Mouse (Mus musculus) neural tube, embryonic 13.5 days (tissue): ENCODE measurements around the gene Ripk4. TPM values are rescaled to one million over a fixed set of nuclear protein-coding genes. Genes with fewer than 3 reads are reported as not detected.

Source experiments
- ATAC-seq: fragments of 200-750 bp; cut with Nextera tagmentation; 2 replicates; pipeline ENCODE4 v1.8.0; 2017; ENCODE audit warnings: low read depth, mild to moderate bottlenecking, moderate TSS enrichment, moderate library complexity
- H3K27ac ChIP-seq: fragments of 300-500 bp; sonication (generic); replicated peaks from 2 replicates; pipeline ENCODE4 v1.5.1; 2015; ENCODE audit warnings: moderate library complexity, mild to moderate bottlenecking, inconsistent platforms
- H3K27me3 ChIP-seq: fragments of 300-500 bp; sonication (generic); 2 replicates; pipeline ENCODE4 v1.6.1; 2015; ENCODE audit warnings: mild to moderate bottlenecking, inconsistent platforms
- H3K36me3 ChIP-seq: fragments of 300-500 bp; sonication (generic); 2 replicates; pipeline ENCODE4 v1.6.1; 2015; ENCODE audit warnings: mild to moderate bottlenecking, inconsistent platforms
- H3K4me1 ChIP-seq: fragments of 300-500 bp; sonication (generic); replicated peaks from 2 replicates; pipeline ENCODE4 v1.6.1; 2015; ENCODE audit warnings: inconsistent platforms
- H3K4me2 ChIP-seq: fragments of 300-500 bp; sonication (generic); 2 replicates; pipeline ENCODE4 v1.6.1; 2015; ENCODE audit warnings: inconsistent platforms, mild to moderate bottlenecking, moderate library complexity
- H3K4me3 ChIP-seq: fragments of 300-500 bp; sonication (generic); 2 replicates; pipeline ENCODE4 v1.5.1; 2015; ENCODE audit warnings: mild to moderate bottlenecking, inconsistent platforms
- H3K9ac ChIP-seq: fragments of 300-500 bp; sonication (generic); 2 replicates; pipeline ENCODE4 v1.6.1; 2015; ENCODE audit warnings: moderate library complexity, mild to moderate bottlenecking, inconsistent platforms
- H3K9me3 ChIP-seq: fragments of 300-500 bp; sonication (generic); 2 replicates; pipeline ENCODE4 v1.6.1; 2016; ENCODE audit warnings: inconsistent platforms
- WGBS: fragments of 180-500 bp; shearing (Covaris S2); methylation state at CpG from one replicate; pipeline ENCODE4 v1.1.7; 2015; 5-methylcytosine and 5-hydroxymethylcytosine counted together
- polyA plus RNA-seq: library from polyadenylated mRNA; unstranded; fragments of >200 nt; fragmentation: Nextera tagmentation; extraction: Ambion mirVana; gene quantifications from 2 replicates; pipeline ENCODE4 v1.2.1, GENCODE M21; 2015

Ripk4 gene
- polyA plus RNA-seq, 1 experiment from 2014 or later = 0.46 TPM

GRCm38 (mm10) chr16:97726436-97726835 lies 37.2 kb downstream of the Ripk4 start:
- ATAC-seq = no peak
- H3K9ac ChIP-seq = no peak overlapping the region
- H3K9me3 ChIP-seq = no peaks in the 10 kb centered on the region
- no peaks in the 10 kb centered on the region for H3K4me1 ChIP-seq
- no peak overlapping the region for H3K4me2 ChIP-seq
- no peaks in the 10 kb centered on the region for H3K27me3 ChIP-seq
- H3K36me3 ChIP-seq = no peaks in the 10 kb centered on the region
- H3K27ac ChIP-seq = no peak overlapping the region
- 59% methylated on average over 3 of the region's 3 CpGs for WGBS
- no peak overlapping the region for H3K4me3 ChIP-seq

- H3K9me3 ChIP-seq = 0 out of 2 replicates have a peak, but pooled peaks cover 3% of the 10 kb centered on the region
- no peak overlapping the region for H3K27ac ChIP-seq
- no peak for ATAC-seq
- no peaks in the 10 kb centered on the region for H3K36me3 ChIP-seq
- no peak overlapping the region for H3K4me3 ChIP-seq
- no peak overlapping the region for H3K9ac ChIP-seq
- H3K27me3 ChIP-seq = no peaks in the 10 kb centered on the region
- no peak overlapping the region for H3K4me2 ChIP-seq
- no peaks in the 10 kb centered on the region for H3K4me1 ChIP-seq
- 87% methylated on average over 1 of the region's 1 CpGs for WGBS
These were observed 43.5 kb downstream of the Ripk4 start for GRCm38 (mm10) chr16:97720093-97720492.

- H3K4me1 ChIP-seq = no peaks in the 10 kb centered on the region
- no peak overlapping the region for H3K27ac ChIP-seq
- H3K4me2 ChIP-seq = no peak overlapping the region
- no peak overlapping the region for H3K4me3 ChIP-seq
- H3K9ac ChIP-seq = no peak overlapping the region
- no peaks in the 10 kb centered on the region for H3K27me3 ChIP-seq
- H3K36me3 ChIP-seq = no peaks in the 10 kb centered on the region
- H3K9me3 ChIP-seq = 0 out of 2 replicates have a peak, but pooled peaks cover 3% of the 10 kb centered on the region
- no peak for ATAC-seq
These were observed 44.1 kb downstream of the Ripk4 start for GRCm38 (mm10) chr16:97719392-97719983.

- Histone ChIP-seq H3K27me3 (no peaks in the 10 kb centered on the region), H3K4me1 (no peaks in the 10 kb centered on the region), H3K4me2 (no peak overlapping the region), H3K9ac (no peak overlapping the region), H3K27ac (no peak overlapping the region), H3K4me3 (no peak overlapping the region), H3K9me3 (0 out of 2 replicates have a peak, but pooled peaks cover 3% of the 10 kb centered on the region), H3K36me3 (no peaks in the 10 kb centered on the region)
- WGBS = 85% methylated on average over 6 of the region's 6 CpGs
- no peak for ATAC-seq
These were observed 47.0 kb downstream of the Ripk4 start for GRCm38 (mm10) chr16:97716567-97716966.

GRCm38 (mm10) chr16:97712129-97712528 lies 51.5 kb downstream of the Ripk4 start:
- Histone ChIP-seq H3K36me3 (no peaks in the 10 kb centered on the region), H3K9ac (no peak overlapping the region), H3K4me3 (no peak overlapping the region), H3K4me2 (no peak overlapping the region), H3K27ac (no peak overlapping the region), H3K9me3 (no peaks in the 10 kb centered on the region), H3K4me1 (no peaks in the 10 kb centered on the region), H3K27me3 (no peaks in the 10 kb centered on the region)
- ATAC-seq = no peak

GRCm38 (mm10) chr16:97701871-97702270 lies 61.7 kb downstream of the Ripk4 start:
- Histone ChIP-seq H3K4me1 (no peaks in the 10 kb centered on the region), H3K4me2 (no peak overlapping the region), H3K9ac (no peak overlapping the region), H3K4me3 (no peak overlapping the region), H3K27ac (no peak overlapping the region), H3K36me3 (no peaks in the 10 kb centered on the region), H3K27me3 (no peaks in the 10 kb centered on the region), H3K9me3 (no peaks in the 10 kb centered on the region)
- 58% methylated on average over 1 of the region's 1 CpGs for WGBS
- ATAC-seq = no peak

- ATAC-seq = no peak
- Histone ChIP-seq H3K9me3 (no peaks in the 10 kb centered on the region), H3K27me3 (no peaks in the 10 kb centered on the region), H3K4me1 (no peaks in the 10 kb centered on the region), H3K4me3 (no peak overlapping the region), H3K36me3 (no peaks in the 10 kb centered on the region), H3K4me2 (no peak overlapping the region), H3K27ac (no peak overlapping the region), H3K9ac (no peak overlapping the region)
- 48% methylated on average over 1 of the region's 1 CpGs for WGBS
These were observed 65.8 kb downstream of the Ripk4 start for GRCm38 (mm10) chr16:97697769-97698168.

GRCm38 (mm10) chr16:97695709-97696108 lies 67.9 kb downstream of the Ripk4 start:
- Histone ChIP-seq H3K4me1 (no peaks in the 10 kb centered on the region), H3K27ac (no peak overlapping the region), H3K4me2 (no peak overlapping the region), H3K36me3 (no peaks in the 10 kb centered on the region), H3K9me3 (no peaks in the 10 kb centered on the region), H3K27me3 (no peaks in the 10 kb centered on the region), H3K4me3 (no peak overlapping the region), H3K9ac (no peak overlapping the region)
- WGBS = 83% methylated on average over 4 of the region's 4 CpGs
- no peak for ATAC-seq

Other genes starting within 250 kb of the Ripk4 start
- gene Fam3b, start 249.0 kb downstream of the Ripk4 start, polyA plus RNA-seq = not detected in 2 replicates
- 0.66 TPM in 1 of 2 replicates, not detected in the other for gene Tmprss2, start 152.6 kb downstream of the Ripk4 start, polyA plus RNA-seq
- gene Prdm15, start 88.1 kb upstream of the Ripk4 start, polyA plus RNA-seq = 11.1 and 11.3 TPM in 2 replicates
- gene C2cd2, start 198.8 kb upstream of the Ripk4 start, polyA plus RNA-seq = 14.3 and 14.7 TPM in 2 replicates
- gene Zbtb21, start 198.8 kb upstream of the Ripk4 start, polyA plus RNA-seq = 10.8 and 13.5 TPM in 2 replicates
- 18.4 and 21.6 TPM in 2 replicates for gene B230307C23Rik, start 233.5 kb upstream of the Ripk4 start, polyA plus RNA-seq